In the genomic region with DNA sequence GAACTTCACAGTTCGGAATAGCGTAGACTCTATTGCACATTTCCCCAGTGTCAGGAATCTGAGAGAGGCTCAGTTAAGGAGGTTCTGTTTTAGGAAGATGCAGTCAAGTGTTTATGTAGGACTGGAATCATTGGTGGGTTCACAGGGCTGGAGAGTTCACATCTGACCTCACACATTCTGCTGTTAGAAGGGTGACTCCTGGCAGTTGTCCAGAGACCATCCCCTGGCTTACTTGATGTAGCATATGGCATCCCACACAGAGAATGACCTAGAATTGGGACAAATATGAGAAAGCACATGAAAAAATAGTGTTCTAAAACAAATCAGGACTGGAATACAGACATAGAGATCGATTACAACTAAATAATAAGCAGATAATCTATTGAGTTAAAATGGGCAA, we compare ENCODE assay signal across 23 mouse cellular contexts. TPM values are rescaled to one million over a fixed set of nuclear protein-coding genes. Genes with fewer than 3 reads are reported as not detected.
DNase-seq lines count a peak whose midpoint lies in the region; ATAC-seq and TF ChIP-seq lines count a peak whose summit lies in the region.
"Had no signal": no experiment of that assay in that cellular context is flagged by ENCODE, and none has a peak within 500 bp of the region (broad histone marks: within the 10 kb centered on the region; RNA-seq: fewer than 3 reads in every experiment).

No protein-coding gene starts in this region.

- peak; percentile 65 to 67 for DNase-seq in cerebellum, postnatal 10 days
- DNase-seq in cerebellum, adult 2 months: no peak
- DNase-seq in cerebellum, postnatal 14 days: peak; percentile 52 to 54
- no peak for DNase-seq in cerebellum, adult 11-12 months
- peak; percentile 32 for DNase-seq in left cerebral cortex, postnatal 4 days
- DNase-seq in left cerebral cortex, adult 18-20 months (ENCODE audit: low spot score in 2 of 2): no peak
- DNase-seq in midbrain, postnatal 0 days (ENCODE audit: low spot score): peak; percentile 6
- DNase-seq in midbrain, embryonic 10.5 days (ENCODE audit: low spot score): no peak
- DNase-seq: adrenal gland, adult 2 months; adrenal gland, adult 8-10 months; adrenal gland, postnatal 10 days; adrenal gland, postnatal 14 days; adrenal gland, postnatal 25 days; adrenal gland, postnatal 36 days; B cell, adult 2 months; cerebellum, adult 11 months; cerebellum, adult 18-20 months had no signal

- H3K4me1 ChIP-seq in cerebellum, adult 2 months (ENCODE audit: control insufficient read depth, insufficient read depth, low read length): peaks cover 3% of the 10 kb centered on the region; the same call in 1 of the 2 replicates
- no peaks in the 10 kb centered on the region for H3K4me1 ChIP-seq in midbrain, postnatal 0 days (ENCODE audit: insufficient read depth, low read length)
- no peaks in the 10 kb centered on the region for H3K4me1 ChIP-seq in midbrain, embryonic 10.5 days

- H3K27me3 ChIP-seq in cerebellum, adult 2 months (ENCODE audit: control insufficient read depth, insufficient read depth, low read length): no peaks in the 10 kb centered on the region
- H3K27me3 ChIP-seq in midbrain, postnatal 0 days (ENCODE audit: insufficient read depth, low read length): no peaks in the 10 kb centered on the region
- no peaks in the 10 kb centered on the region for H3K27me3 ChIP-seq in midbrain, embryonic 10.5 days (ENCODE audit: low read depth, poor library complexity, severe bottlenecking)
- H3K27me3 ChIP-seq: CH12.LX had no signal

- TF ChIP-seq POLR2A in cerebellum, adult 2 months (IDR thresholded peaks at IDR 0.05; ENCODE audit: borderline replicate concordance, insufficient read depth, low read length): no peak

- no peak for TF ChIP-seq CTCF in cerebellum, adult 2 months (IDR thresholded peaks at IDR 0.05; ENCODE audit: borderline replicate concordance, insufficient read depth, low read depth, low read length)
- no peak for TF ChIP-seq CTCF in midbrain, postnatal 0 days (IDR thresholded peaks at IDR 0.05)

- H3K9ac ChIP-seq in midbrain, postnatal 0 days (replicated peaks; ENCODE audit: low read length, poor library complexity, severe bottlenecking): no peak overlapping the region

- no peaks in the 10 kb centered on the region for H3K36me3 ChIP-seq in midbrain, postnatal 0 days (ENCODE audit: insufficient read depth, low read length)
- no peaks in the 10 kb centered on the region for H3K36me3 ChIP-seq in midbrain, embryonic 10.5 days
- H3K36me3 ChIP-seq: G1E had no signal

- H3K27ac ChIP-seq in cerebellum, adult 2 months (ENCODE audit: insufficient read depth, low read length): no peak overlapping the region
- H3K27ac ChIP-seq in midbrain, postnatal 0 days (ENCODE audit: low read depth, low read length): no peak overlapping the region
- H3K27ac ChIP-seq in midbrain, embryonic 10.5 days (replicated peaks): no peak overlapping the region

- H3K4me3 ChIP-seq in cerebellum, adult 2 months (replicated peaks; ENCODE audit: insufficient read depth, low read depth, low read length): no peak overlapping the region
- no peak overlapping the region for H3K4me3 ChIP-seq in midbrain, postnatal 0 days (ENCODE audit: low read depth, low read length)
- H3K4me3 ChIP-seq in midbrain, embryonic 10.5 days: no peak overlapping the region

- intact Hi-C loops in left cerebral cortex, postnatal 4 days (cut with DNase I): no loop called here

- 42% methylated on average over 3 of the region's 3 CpGs for WGBS in cerebellum, adult 2 months
- 94% methylated on average over 3 of the region's 3 CpGs for WGBS in midbrain, postnatal 0 days
- WGBS in midbrain, embryonic 10.5 days: 95% methylated on average over 3 of the region's 3 CpGs

- H3K9me3 ChIP-seq in midbrain, postnatal 0 days (ENCODE audit: low read length): no peaks in the 10 kb centered on the region
- no peaks in the 10 kb centered on the region for H3K9me3 ChIP-seq in midbrain, embryonic 10.5 days (replicated peaks)
- H3K9me3 ChIP-seq: G1E had no signal

- ATAC-seq in midbrain, postnatal 0 days (ENCODE audit: low FRiP score): no peak
- ATAC-seq: activated CD4-positive, CD25-positive, alpha-beta regulatory T cell, adult 4 months; CD4-positive, CD25-positive, alpha-beta regulatory T cell, adult 4 months; Patski had no signal

- no peak overlapping the region for H3K4me2 ChIP-seq in midbrain, postnatal 0 days (ENCODE audit: low read depth, low read length, poor library complexity, severe bottlenecking)

RNA-seq across cellular contexts. Expression of gene Calca, which starts 10.2 kb away (rescaled TPM):
- 23.0 and 27.1 TPM in 2 replicates for polyA plus RNA-seq in cerebellum, adult 2 months (2012; rRNA removed)
- total RNA-seq in left cerebral cortex, postnatal 4 days (2021): 1 to 10 TPM; 1.6 to 1.7 TPM
- 1 to 10 TPM in 1 of 2 experiments, under 1 TPM in 1; 0.98 to 1.2 TPM for total RNA-seq in left cerebral cortex, adult 18-20 months (2021)
- 9.6 and 11.5 TPM in 2 replicates for total RNA-seq in midbrain, postnatal 0 days (2014; rRNA removed)
- 7.2 and 12.0 TPM in 2 replicates for polyA plus RNA-seq in midbrain, postnatal 0 days (2015; fragmentation: Nextera tagmentation; extraction: Ambion mirVana)
- 10.1 and 14.7 TPM in 2 replicates for polyA plus RNA-seq in midbrain, embryonic 10.5 days (2016; fragmentation: Nextera tagmentation; extraction: Ambion mirVana)
- total RNA-seq: adrenal gland, postnatal 14 days; adrenal gland, postnatal 25 days; CH12.LX; MEL had no signal
- polyA plus RNA-seq: CD4-positive, CD25-positive, alpha-beta regulatory T cell, adult 4 months; G1E; Patski had no signal

Comparison
In these comparisons a context has a peak if more than half of its experiments do, and no peak if none do; other contexts are left out.
1. DNase-seq: peak in cerebellum, postnatal 10 days (2 of 2), cerebellum, postnatal 14 days (2 of 2), left cerebral cortex, postnatal 4 days (single experiment) and midbrain, postnatal 0 days (single experiment); none in cerebellum, adult 2 months (0 of 2), cerebellum, adult 11-12 months (single experiment), left cerebral cortex, adult 18-20 months (0 of 2) and midbrain, embryonic 10.5 days (single experiment).